Mouse (Mus musculus) liver, postnatal 0 days (tissue): ENCODE results near the gene Prep.

Source experiments
- CTCF ChIP-seq: sonication (generic); IDR thresholded peaks from 2 replicates; pipeline ENCODE4 v1.5.1; 2016; ENCODE audit warnings: antibody characterized with exemption, low read depth
- EP300 ChIP-seq: IDR thresholded peaks from 2 replicates; pipeline ENCODE4 v1.6.1; 2016; ENCODE audit warnings: antibody characterized with exemption, low read depth, mild to moderate bottlenecking

- no peak for TF ChIP-seq CTCF
- TF ChIP-seq EP300: no peak
These were observed 149.7 kb downstream of the Prep start for GRCm38 (mm10) chr10:45216676-45217075.
